Mouse (Mus musculus) gastrocnemius, adult 2 months (tissue): Measurements from ENCODE around the gene Satb2. TPM values are rescaled to one million over a fixed set of nuclear protein-coding genes. Genes with fewer than 3 reads are reported as not detected.
A peak's percentile ranks its signal among the peaks of the same experiment; 100 is the strongest.

ENCODE experiments used
- DNase-seq: peaks from one replicate; pipeline ENCODE4 v3.0.0; 2022
- H3K27ac ChIP-seq: fragments of 200-600 bp; 2 replicates; pipeline ENCODE4 v1.8.1; 2022; ENCODE audit warnings: mild to moderate bottlenecking
- H3K4me3 ChIP-seq: fragments of 200-600 bp; 2 replicates; pipeline ENCODE4 v1.8.1; 2022; ENCODE audit warnings: mild to moderate bottlenecking, moderate library complexity
- CTCF ChIP-seq: fragments of 200-600 bp; IDR thresholded peaks from 2 replicates; pipeline ENCODE4 v1.8.1; 2022; ENCODE audit warnings: antibody characterized with exemption, mild to moderate bottlenecking, moderate library complexity
- intact Hi-C: fragments of 180-260 bp; cut with DNase I; formaldehyde crosslinking; loops from one replicate; pipeline ENCODE4 v1.15.1; 2025
- total RNA-seq, 2 experiments: library from RNA; stranded (reverse); gene quantifications; 2 replicates each; pipeline ENCODE4 v1.2.3; 2021

Gene Satb2
- total RNA-seq, 2 experiments from 2014 or later: 0.22 to 0.28 TPM

DNA sequence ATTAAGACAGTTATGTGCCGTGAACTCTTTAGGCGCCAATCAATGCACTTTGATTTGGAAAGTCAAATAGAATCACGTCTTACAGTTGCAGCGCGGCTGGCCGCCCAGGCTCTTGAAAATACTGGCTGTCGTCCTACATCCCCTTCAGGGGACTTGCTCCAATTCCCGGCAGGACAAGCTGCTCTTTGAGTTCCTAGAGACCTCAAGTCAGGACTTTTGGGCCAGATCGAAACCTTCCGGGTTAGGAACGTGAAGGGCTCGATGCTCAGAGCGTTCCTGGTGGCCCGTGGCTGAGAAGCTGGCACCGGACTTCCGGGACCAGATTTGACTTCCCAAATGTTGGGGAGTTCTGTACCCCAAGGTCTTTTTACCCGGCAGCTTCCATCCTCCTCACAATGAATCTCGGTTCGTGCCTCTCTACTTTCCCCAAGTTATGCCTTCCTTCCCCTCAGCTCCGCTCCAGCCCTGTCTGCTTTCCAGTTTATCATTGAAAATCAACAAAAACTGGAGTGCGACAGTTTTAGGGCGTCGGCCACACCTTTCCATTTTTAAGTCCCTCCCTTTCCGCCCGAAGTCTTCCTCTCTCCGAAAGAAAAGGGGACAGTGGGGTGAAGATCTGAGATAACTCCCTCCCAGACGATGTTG lies 2.3 kb upstream of the Satb2 start:
- Histone ChIP-seq H3K27ac (no peak overlapping the region), H3K4me3 (peak overlapping the region; percentile 43)
- DNase-seq: no peak
- no peak for TF ChIP-seq CTCF
- intact Hi-C loops: no loop called here

GRCm38 (mm10) chr1:56979531-56980395 lies 1.3 kb upstream of the Satb2 start:
- TF ChIP-seq CTCF: no peak
- DNase-seq: no peak
- H3K4me3 ChIP-seq: peak overlapping the region; percentile 43; the same call in 1 of the 2 replicates
- H3K27ac ChIP-seq: no peak overlapping the region
- intact Hi-C loops: no loop called here

DNA sequence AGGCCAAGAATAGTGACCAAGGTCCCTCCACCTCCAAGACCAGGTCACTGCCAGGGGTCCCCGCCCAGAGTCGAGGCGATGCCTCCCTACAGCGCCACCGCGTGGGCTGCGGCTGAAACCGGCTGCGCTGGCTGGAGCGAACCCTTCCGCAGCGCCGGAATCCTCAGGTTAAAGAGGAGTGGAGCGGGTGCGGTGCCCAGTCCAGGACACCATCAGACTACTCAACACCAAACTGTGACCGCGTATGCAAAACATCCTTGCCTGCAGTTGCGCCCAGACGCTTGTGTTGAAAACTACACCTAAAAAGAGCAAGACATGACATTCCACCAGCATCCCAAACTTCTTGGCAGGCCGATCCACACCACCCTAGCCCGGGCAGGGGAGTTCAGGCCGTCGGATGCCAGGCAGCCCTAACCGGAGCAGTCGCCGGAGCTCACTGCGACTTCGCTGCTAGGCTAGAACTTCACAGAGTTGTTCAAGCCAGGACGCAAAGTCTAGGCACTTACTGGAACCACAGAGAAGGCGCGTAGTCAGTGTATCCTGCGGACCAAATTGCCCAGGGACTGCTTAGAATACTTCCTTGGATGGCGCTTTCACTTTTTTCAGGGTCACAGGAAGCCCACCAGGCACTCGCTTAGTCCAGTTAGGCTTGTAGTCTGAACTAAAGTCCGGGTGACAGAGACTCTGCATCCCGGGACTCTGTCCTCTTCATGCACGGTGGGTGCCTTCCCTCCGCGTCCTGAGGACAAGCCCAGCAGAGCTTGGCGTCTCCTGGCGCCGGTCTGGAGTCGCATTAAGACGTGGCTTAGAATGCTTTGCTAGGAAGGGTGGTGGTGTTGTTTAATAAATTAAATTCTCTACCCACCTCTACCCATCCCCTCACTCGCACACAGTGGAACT lies 999 bp downstream of the Satb2 start:
- intact Hi-C loops: no loop called here
- peak overlapping the region; percentile 59 for H3K4me3 ChIP-seq
- H3K27ac ChIP-seq: no peak overlapping the region
- DNase-seq: peak; percentile 79
- peak; percentile 79 for TF ChIP-seq CTCF

- TF ChIP-seq CTCF: no peak
- intact Hi-C loops: no loop called here
- DNase-seq: no peak
- Histone ChIP-seq H3K4me3 (peak overlapping the region; percentile 59), H3K27ac (no peak overlapping the region)
Observed at GRCm38 (mm10) chr1:56976825-56977104, 1.7 kb downstream of the Satb2 start.

DNA sequence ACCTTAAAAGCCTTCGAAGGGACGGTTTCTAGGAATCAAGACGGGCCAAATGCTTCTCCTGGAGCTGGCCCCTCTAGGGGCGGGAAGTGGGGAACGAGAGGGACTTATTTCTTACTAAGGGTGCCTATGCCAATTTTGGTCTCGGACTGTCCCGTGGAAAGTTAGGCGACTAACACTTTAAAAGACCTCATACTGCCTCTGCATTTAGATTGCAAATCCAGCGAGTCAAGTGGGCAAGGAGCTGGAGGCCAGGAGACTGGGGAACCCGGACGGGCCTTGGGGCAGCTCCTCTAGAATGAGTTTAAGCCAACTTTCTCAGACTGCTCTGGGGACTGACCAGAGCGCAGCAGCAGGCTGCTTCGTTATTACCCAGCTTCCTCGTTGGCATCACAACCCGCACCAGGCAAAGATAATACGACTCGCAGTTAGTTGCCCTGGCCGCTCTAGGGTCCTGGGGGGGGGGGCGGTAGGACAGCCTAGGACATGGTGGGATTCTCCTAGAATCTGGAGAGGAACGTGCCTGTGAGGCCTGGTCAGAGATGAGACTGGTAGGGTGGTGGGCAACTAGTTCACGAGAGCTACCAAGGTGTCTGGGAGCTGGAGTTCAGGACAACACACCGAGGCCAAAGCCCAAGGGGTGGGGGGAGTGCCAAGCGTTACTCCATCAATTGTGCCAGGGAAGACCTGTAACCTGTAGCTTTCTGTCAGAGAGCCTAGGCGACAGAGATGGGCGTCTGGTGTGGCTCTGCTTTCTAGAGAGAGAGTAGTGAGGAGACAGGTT lies 2.2 kb downstream of the Satb2 start:
- no peak for DNase-seq
- Histone ChIP-seq H3K4me3 (no peak overlapping the region), H3K27ac (no peak overlapping the region)
- no peak for TF ChIP-seq CTCF
- intact Hi-C loops: no loop called here

DNA sequence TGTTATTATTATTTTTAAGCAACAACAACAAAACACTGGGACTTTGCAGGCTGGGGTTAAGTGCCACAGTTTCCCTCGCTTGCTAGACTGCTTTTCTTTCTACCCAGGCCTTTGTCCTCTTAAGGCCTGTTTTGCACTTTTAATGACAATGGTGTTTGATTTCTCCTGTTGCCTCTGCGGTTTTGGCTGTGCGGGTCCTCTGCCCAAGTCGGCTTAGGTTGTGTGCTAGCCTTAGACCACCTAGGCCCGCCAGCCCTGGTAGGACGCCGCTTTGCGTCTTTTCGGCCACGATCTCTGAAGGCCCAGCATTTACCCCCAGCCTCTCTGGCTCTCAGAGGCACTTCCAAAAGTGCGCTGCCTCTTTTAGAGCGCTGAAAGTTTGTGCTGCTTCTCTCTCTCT lies 2.9 kb downstream of the Satb2 start:
- no peak overlapping the region for H3K4me3 ChIP-seq
- no peak for TF ChIP-seq CTCF
- intact Hi-C loops: no loop called here

DNA sequence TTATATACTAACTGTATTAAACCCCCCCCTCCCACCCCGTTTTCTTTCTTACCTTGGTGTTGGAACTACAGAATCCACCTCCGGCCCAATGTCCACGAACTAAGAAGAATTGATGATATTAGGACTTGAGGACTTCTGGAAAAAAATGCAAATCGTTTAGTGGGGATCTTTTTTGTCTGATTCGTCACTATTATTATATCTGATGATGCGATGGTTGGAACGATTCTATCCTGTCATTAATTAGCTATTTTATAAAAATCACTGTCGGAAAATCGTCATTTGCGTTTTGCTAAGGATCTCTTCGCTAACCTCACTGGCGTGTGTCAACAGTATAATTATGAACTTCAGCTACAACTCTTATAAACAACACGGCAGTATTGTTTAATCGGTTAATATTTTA lies 4.3 kb downstream of the Satb2 start:
- no peak overlapping the region; the same call in 1 of the 2 replicates for H3K4me3 ChIP-seq
- no peak for TF ChIP-seq CTCF
- no peak overlapping the region for H3K27ac ChIP-seq
- DNase-seq: no peak
- intact Hi-C loops: no loop called here

More for the DNA sequence above, 2.9 kb downstream of the Satb2 start:
- no peak overlapping the region for H3K27ac ChIP-seq
- no peak for DNase-seq

DNA sequence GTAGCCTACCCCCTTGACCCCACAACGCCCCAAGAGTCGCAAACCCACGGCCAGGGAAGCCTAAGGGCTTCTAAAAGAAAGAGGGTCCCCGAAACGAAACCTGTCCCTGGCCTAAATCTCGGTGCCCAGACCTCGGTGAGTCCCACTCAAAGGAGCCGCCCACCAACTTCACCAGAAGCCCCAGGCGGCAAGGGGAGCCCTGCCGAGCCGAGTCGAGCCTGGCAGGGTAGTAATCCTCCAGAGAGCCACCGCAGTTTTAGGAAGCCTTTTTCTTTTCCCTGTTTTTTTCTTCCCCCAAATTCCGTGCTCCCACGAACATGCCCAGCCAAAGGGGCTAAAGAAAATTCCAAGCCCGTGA lies 4.9 kb downstream of the Satb2 start:
- intact Hi-C loops: no loop called here
- H3K27ac ChIP-seq: peak overlapping the region; percentile 82
- no peak for DNase-seq
- no peak for TF ChIP-seq CTCF
- peak overlapping the region; percentile 94 for H3K4me3 ChIP-seq

GRCm38 (mm10) chr1:56972950-56973592 lies 5.4 kb downstream of the Satb2 start:
- intact Hi-C loops: no loop called here
- peak overlapping the region; percentile 82 for H3K27ac ChIP-seq
- H3K4me3 ChIP-seq: peak overlapping the region; percentile 94
- TF ChIP-seq CTCF: no peak
- peak; percentile 96 for DNase-seq

DNA sequence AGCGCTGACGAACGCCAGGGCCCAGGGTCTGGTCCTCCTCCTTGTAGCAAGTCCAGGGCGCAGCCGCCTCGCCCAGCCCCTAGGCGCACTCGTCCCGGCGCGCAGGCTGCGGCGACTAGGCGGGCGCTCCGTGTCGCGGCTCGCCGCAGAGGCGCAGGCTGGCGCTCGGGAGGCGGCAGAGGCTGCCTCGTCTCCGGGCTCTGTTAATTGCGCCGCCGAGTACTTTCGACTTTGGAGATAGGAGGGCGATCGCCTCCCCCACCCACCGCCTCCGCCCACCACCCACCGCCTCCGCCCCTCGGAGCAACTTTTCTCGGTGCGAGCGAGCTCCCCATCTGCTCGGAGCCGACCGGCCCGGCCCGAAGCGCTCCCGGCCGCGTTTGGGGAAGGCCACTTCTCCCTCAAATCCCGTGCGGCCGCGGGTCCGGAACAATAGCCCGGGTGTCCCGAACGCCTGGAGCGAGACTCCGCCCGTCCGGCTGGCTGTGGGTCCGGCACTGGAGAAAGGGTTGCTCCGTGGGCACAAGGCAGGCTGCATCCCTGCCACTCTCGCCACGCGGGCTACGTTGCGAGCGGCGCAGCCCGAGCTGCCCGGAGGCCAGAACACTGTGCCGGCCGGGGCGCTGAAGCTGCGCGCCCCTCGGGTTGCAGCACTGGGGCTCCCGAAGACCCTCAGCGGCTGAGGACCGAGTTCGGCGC lies 6.0 kb downstream of the Satb2 start:
- DNase-seq: peak; percentile 72
- Histone ChIP-seq H3K4me3 (peak overlapping the region; percentile 94), H3K27ac (peak overlapping the region; percentile 82)
- intact Hi-C loops: no loop called here
- no peak for TF ChIP-seq CTCF

DNA sequence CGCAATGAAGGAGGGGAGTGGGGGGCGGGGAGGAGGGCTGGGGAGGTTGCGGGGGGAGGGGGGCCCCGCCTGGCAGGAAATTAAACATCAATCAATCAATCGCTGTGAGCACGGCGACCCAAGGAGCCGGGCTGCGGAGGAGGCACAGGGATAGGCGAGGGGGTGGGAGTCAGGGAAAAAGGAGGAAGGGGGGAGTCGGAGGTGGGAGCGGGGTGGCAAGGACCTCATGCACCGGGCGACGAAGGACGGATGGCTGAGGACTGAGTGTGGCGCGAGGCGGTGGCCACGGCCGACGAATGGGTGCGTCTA lies 6.6 kb downstream of the Satb2 start:
- TF ChIP-seq CTCF: no peak
- DNase-seq: no peak
- peak overlapping the region; percentile 82 for H3K27ac ChIP-seq
- peak overlapping the region; percentile 94 for H3K4me3 ChIP-seq
- intact Hi-C loops: no loop called here
